Mouse (Mus musculus) hindbrain, embryonic 11.5 days (tissue): ENCODE results near the gene Syn3. TPM values are rescaled to one million over a fixed set of nuclear protein-coding genes. Genes with fewer than 3 reads are reported as not detected.

ENCODE experiments used
- ATAC-seq: fragments of 200-750 bp; cut with Nextera tagmentation; 2 replicates; pipeline ENCODE4 v1.8.0; 2017; ENCODE audit warnings: mild to moderate bottlenecking, moderate TSS enrichment, moderate library complexity; ENCODE audit not compliant: low FRiP score
- DNase-seq: peaks from one replicate; pipeline ENCODE4 v3.0.0-alpha.2; 2015; ENCODE audit warnings: low spot score
- H3K27ac ChIP-seq: fragments of 300-500 bp; sonication (generic); 2 replicates; pipeline ENCODE4 v1.5.1; 2014; ENCODE audit warnings: mild to moderate bottlenecking, low read depth, low read length
- H3K27me3 ChIP-seq: fragments of 300-500 bp; sonication (generic); 2 replicates; pipeline ENCODE4 v1.6.1; 2014; ENCODE audit warnings: mild to moderate bottlenecking, low read length, moderate library complexity, mixed read lengths; ENCODE audit not compliant: control insufficient read depth, insufficient read depth
- H3K36me3 ChIP-seq: fragments of 300-500 bp; sonication (generic); 2 replicates; pipeline ENCODE4 v1.6.1; 2014; ENCODE audit warnings: mild to moderate bottlenecking, low read length, moderate library complexity, mixed read lengths; ENCODE audit not compliant: control insufficient read depth, insufficient read depth
- H3K4me1 ChIP-seq: fragments of 300-500 bp; sonication (generic); replicated peaks from 2 replicates; pipeline ENCODE4 v1.6.1; 2014; ENCODE audit warnings: low read length, mixed read lengths; ENCODE audit not compliant: control insufficient read depth, insufficient read depth
- H3K4me2 ChIP-seq: fragments of 300-500 bp; sonication (generic); replicated peaks from 2 replicates; pipeline ENCODE4 v1.6.1; 2014; ENCODE audit warnings: mild to moderate bottlenecking, low read depth, low read length
- H3K4me3 ChIP-seq: fragments of 300-500 bp; sonication (generic); 2 replicates; pipeline ENCODE4 v1.5.1; 2014; ENCODE audit warnings: low read depth, low read length
- H3K9ac ChIP-seq: fragments of 300-500 bp; sonication (generic); 2 replicates; pipeline ENCODE4 v1.6.1; 2014; ENCODE audit warnings: low read depth, low read length
- H3K9me3 ChIP-seq: fragments of 300-500 bp; sonication (generic); 2 replicates; pipeline ENCODE4 v1.6.1; 2016; ENCODE audit warnings: low read length; ENCODE audit not compliant: control insufficient read depth
- WGBS: fragments of 180-500 bp; shearing (Covaris S2); extraction: QIAGEN DNeasy Blood & Tissue Kit; methylation state at CpG from one replicate; pipeline ENCODE4 v1.1.7; 2014; 5-methylcytosine and 5-hydroxymethylcytosine counted together
- polyA plus RNA-seq: library from polyadenylated mRNA; unstranded; fragments of >200 nt; fragmentation: Nextera tagmentation; extraction: Ambion mirVana; gene quantifications from 2 replicates; pipeline ENCODE4 v1.2.1, GENCODE M21; 2014

The Syn3 gene
- polyA plus RNA-seq, 1 experiment from 2014 or later, result 5.9 TPM

DNA sequence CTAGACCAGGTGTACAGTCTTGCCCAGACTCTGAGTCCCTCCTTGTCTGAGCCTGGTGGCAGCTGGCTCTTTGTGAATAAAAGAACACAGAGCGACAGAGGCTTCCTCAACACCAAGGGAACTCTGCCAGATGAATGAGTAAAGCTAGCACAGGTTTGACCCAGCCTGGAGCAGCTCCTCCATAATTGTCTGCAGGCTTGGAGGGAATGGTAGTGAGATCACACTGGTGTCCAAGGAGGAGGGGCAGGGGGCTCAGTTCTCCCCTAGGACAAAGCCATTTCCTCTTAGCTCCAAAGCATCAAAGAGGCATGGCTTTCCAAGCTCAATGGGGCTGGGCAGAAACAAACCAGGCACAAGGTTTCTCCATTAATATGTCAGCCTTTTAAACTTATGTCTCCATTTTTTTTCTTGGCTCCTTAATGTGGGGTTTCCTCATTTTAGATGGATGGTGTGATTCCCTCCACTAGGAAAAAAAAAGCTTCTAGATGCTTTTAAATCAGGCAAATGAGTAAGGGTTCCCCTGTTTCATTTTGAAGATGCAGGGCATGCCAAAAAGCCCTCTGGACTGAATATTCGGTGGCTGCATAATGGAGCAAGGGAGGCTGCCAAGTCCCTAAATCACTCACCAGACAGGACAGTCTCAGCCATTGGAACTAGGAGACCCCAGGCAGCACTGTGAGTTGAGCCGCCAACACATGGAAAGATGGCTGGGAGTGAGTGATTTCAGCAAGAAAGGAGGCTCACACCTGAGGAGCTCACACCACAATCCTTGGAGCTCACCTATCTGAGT, 349.5 kb downstream of the Syn3 start:
- 85% methylated on average over 3 of the region's 3 CpGs for WGBS
- no peaks in the 10 kb centered on the region for H3K4me1 ChIP-seq
- ATAC-seq, result no peak

DNA sequence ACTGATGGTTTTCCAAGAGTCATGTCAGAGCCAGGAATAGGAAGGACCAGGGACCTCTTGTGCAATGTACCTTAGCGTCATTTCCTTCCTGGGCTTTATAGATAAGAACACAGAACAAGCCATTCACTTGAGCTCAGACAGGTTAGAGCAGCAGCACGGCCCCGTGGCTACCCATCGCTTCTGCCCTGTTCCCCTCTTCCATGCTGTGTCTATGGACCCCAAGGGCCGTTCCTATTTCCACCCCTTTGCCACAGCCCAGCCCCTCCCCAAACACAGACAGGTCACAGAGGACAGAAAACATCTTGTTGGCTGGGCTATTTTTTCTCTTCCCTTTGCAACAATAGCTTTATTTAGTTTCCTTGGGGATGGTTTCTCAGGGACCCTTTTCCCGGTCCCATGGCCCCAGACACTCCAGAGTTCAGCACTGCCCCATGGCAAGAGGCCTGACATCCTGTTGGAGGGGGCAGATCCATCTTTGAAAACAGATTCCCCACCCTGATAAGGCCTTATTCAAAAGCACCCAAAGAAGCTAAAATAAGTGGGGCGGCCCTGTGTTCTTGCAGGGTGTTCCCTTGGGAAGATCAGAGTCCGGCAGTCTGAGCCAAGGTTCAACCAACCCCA, 359.5 kb downstream of the Syn3 start:
- Histone ChIP-seq H3K9ac (no peak overlapping the region), H3K4me1 (no peaks in the 10 kb centered on the region), H3K27ac (no peak overlapping the region), H3K4me3 (no peak overlapping the region), H3K27me3 (no peaks in the 10 kb centered on the region), H3K36me3 (no peaks in the 10 kb centered on the region), H3K4me2 (no peak overlapping the region), H3K9me3 (no peaks in the 10 kb centered on the region)
- no peak for ATAC-seq
- WGBS, result 78% methylated on average over 8 of the region's 8 CpGs
- no peak for DNase-seq

More for the DNA sequence above, 349.5 kb downstream of the Syn3 start:
- Histone ChIP-seq H3K9ac (no peak overlapping the region), H3K27ac (no peak overlapping the region), H3K27me3 (no peaks in the 10 kb centered on the region), H3K36me3 (no peaks in the 10 kb centered on the region), H3K4me2 (no peak overlapping the region), H3K9me3 (no peaks in the 10 kb centered on the region), H3K4me3 (no peak overlapping the region)
- DNase-seq, result no peak

- WGBS, result 77% methylated on average over 5 of the region's 5 CpGs
- ATAC-seq (no peak), DNase-seq (no peak)
- Histone ChIP-seq H3K27ac (no peak overlapping the region), H3K4me3 (no peak overlapping the region), H3K9me3 (no peaks in the 10 kb centered on the region), H3K4me1 (no peaks in the 10 kb centered on the region), H3K4me2 (no peak overlapping the region), H3K36me3 (no peaks in the 10 kb centered on the region), H3K27me3 (no peaks in the 10 kb centered on the region), H3K9ac (no peak overlapping the region)
These were observed 361.0 kb downstream of the Syn3 start for GRCm38 (mm10) chr10:86137589-86138173.

GRCm38 (mm10) chr10:86137106-86137505, 361.6 kb downstream of the Syn3 start:
- Histone ChIP-seq H3K27me3 (no peaks in the 10 kb centered on the region), H3K36me3 (no peaks in the 10 kb centered on the region), H3K4me3 (no peak overlapping the region), H3K9me3 (no peaks in the 10 kb centered on the region), H3K4me2 (no peak overlapping the region), H3K27ac (no peak overlapping the region), H3K9ac (no peak overlapping the region), H3K4me1 (no peaks in the 10 kb centered on the region)
- no peak for DNase-seq
- WGBS, result 72% methylated on average over 3 of the region's 3 CpGs
- no peak for ATAC-seq

DNA sequence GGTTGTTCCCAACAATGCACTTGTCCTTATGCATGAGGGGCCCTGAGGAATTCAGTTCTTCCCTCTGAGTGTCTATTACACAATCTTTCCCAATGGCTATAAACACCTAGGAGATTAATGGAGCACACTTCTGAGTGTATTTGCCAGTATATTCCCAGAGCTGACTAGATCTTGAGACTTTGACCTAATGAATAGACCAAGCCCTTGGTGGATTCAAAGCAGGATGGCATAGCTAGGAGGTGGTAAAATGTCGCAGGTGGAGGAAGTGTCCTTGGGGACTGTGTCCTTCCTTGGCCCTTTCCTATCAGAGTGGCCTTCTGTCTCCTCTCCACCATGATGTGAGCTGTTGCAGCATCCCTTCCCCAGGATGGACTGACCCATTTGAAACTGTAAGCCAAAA, 362.4 kb downstream of the Syn3 start:
- Histone ChIP-seq H3K9me3 (no peaks in the 10 kb centered on the region), H3K27me3 (no peaks in the 10 kb centered on the region), H3K36me3 (no peaks in the 10 kb centered on the region), H3K4me2 (no peak overlapping the region), H3K27ac (no peak overlapping the region), H3K4me3 (no peak overlapping the region), H3K9ac (no peak overlapping the region), H3K4me1 (no peaks in the 10 kb centered on the region)
- no peak for DNase-seq
- WGBS, result 81% methylated on average over 1 of the region's 1 CpGs
- no peak for ATAC-seq

- no peak overlapping the region for H3K4me2 ChIP-seq
- no peaks in the 10 kb centered on the region for H3K27me3 ChIP-seq
- DNase-seq (no peak), ATAC-seq (no peak)
- no peak overlapping the region for H3K9ac ChIP-seq
- H3K4me1 ChIP-seq, result no peaks in the 10 kb centered on the region
- 88% methylated on average over 6 of the region's 6 CpGs for WGBS
- no peak overlapping the region for H3K27ac ChIP-seq
- no peaks in the 10 kb centered on the region for H3K36me3 ChIP-seq
- H3K4me3 ChIP-seq, result no peak overlapping the region
- H3K9me3 ChIP-seq, result no peaks in the 10 kb centered on the region
These were observed 363.8 kb downstream of the Syn3 start for GRCm38 (mm10) chr10:86134848-86135247.

- DNase-seq (no peak), ATAC-seq (no peak)
- H3K36me3 ChIP-seq, result no peaks in the 10 kb centered on the region
- H3K27ac ChIP-seq, result no peak overlapping the region
- no peaks in the 10 kb centered on the region for H3K9me3 ChIP-seq
- WGBS, result 85% methylated on average over 5 of the region's 5 CpGs
- H3K9ac ChIP-seq, result no peak overlapping the region
- no peak overlapping the region for H3K4me2 ChIP-seq
- no peaks in the 10 kb centered on the region for H3K27me3 ChIP-seq
- H3K4me1 ChIP-seq, result no peaks in the 10 kb centered on the region
- no peak overlapping the region for H3K4me3 ChIP-seq
These were observed 364.4 kb downstream of the Syn3 start for GRCm38 (mm10) chr10:86134336-86134735.

DNA sequence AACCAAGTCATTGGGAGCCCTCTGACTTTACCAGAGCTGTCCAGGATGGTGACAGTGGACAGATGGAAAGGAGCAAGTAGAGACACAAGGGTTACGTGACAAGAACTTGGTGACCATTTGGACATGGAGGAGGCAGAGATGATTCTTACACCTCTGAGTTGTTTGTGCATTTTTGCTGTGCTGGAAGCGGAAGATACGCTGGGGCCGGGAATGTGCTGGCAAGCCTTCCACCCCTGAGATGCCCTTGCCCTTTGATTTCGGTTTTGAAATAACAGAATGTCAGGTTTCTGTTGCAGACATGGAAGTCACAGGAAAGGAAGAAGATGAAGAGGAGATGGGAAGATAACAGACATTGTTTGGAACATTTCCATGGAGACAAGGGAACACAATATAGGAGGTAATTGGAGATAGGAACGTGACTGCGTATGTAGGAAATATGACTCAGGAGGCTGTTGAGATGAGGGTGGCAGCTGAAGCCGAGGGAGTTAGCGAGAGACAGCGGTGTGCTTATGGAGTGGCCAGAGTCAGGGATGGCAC, 366.2 kb downstream of the Syn3 start:
- no peak overlapping the region for H3K4me2 ChIP-seq
- no peaks in the 10 kb centered on the region for H3K9me3 ChIP-seq
- no peak for ATAC-seq
- H3K9ac ChIP-seq, result no peak overlapping the region
- no peaks in the 10 kb centered on the region for H3K36me3 ChIP-seq
- DNase-seq, result no peak
- H3K4me3 ChIP-seq, result no peak overlapping the region
- 83% methylated on average over 10 of the region's 10 CpGs for WGBS
- H3K27me3 ChIP-seq, result no peaks in the 10 kb centered on the region
- H3K4me1 ChIP-seq, result no peaks in the 10 kb centered on the region
- H3K27ac ChIP-seq, result no peak overlapping the region
